Mouse (Mus musculus) embryonic fibroblast, embryonic 13.5 days (primary cell): ENCODE results near the gene Zcchc4. TPM values are rescaled to one million over a fixed set of nuclear protein-coding genes. Genes with fewer than 3 reads are reported as not detected.

ENCODE experiments used
- H3K27ac ChIP-seq: 2 replicates; pipeline ENCODE4 v1.5.1; 2012; ENCODE audit warnings: low read length, control low read depth, inconsistent platforms; ENCODE audit not compliant: insufficient read depth
- H3K4me1 ChIP-seq: 2 replicates; pipeline ENCODE4 v1.6.1; 2011; ENCODE audit warnings: low read length; ENCODE audit not compliant: control insufficient read depth, insufficient read depth
- H3K4me3 ChIP-seq: 2 replicates; pipeline ENCODE4 v1.5.1; 2011; ENCODE audit warnings: mild to moderate bottlenecking, control low read depth, low read length; ENCODE audit not compliant: insufficient read depth
- CTCF ChIP-seq: IDR thresholded peaks from 2 replicates; pipeline ENCODE4 v1.5.1; 2011; ENCODE audit warnings: mild to moderate bottlenecking, control low read depth, low read length, moderate library complexity, borderline replicate concordance; ENCODE audit not compliant: insufficient read depth
- POLR2A ChIP-seq: IDR thresholded peaks from 2 replicates; pipeline ENCODE4 v1.6.1; 2011; ENCODE audit warnings: low read depth, mild to moderate bottlenecking, control low read depth, low read length, moderate library complexity
- polyA plus RNA-seq: library from polyadenylated mRNA; stranded (reverse); fragments of >200 nt; gene quantifications from 2 replicates; pipeline ENCODE4 v1.2.4, GENCODE M21; 2011; ENCODE audit warnings: low read depth; ENCODE audit not compliant: missing spikeins, insufficient read length

Gene Zcchc4
- polyA plus RNA-seq, 1 experiment: 18.3 TPM

- H3K27ac ChIP-seq: no peak overlapping the region
- TF ChIP-seq POLR2A (no peak), CTCF (no peak)
Measured at GRCm38 (mm10) chr5:52793230-52793629, 18.0 kb downstream of the Zcchc4 start.

GRCm38 (mm10) chr5:52794109-52794508 is 18.9 kb downstream of the Zcchc4 start:
- Histone ChIP-seq H3K4me1 (no peaks in the 10 kb centered on the region), H3K4me3 (no peak overlapping the region), H3K27ac (no peak overlapping the region)
- TF ChIP-seq CTCF (no peak), POLR2A (no peak)

More at GRCm38 (mm10) chr5:52793230-52793629, 18.0 kb downstream of the Zcchc4 start:
- no peak overlapping the region for H3K4me3 ChIP-seq
- no peaks in the 10 kb centered on the region for H3K4me1 ChIP-seq

- no peak overlapping the region for H3K4me3 ChIP-seq
- H3K4me1 ChIP-seq: no peaks in the 10 kb centered on the region
- no peak overlapping the region for H3K27ac ChIP-seq
- no peak for TF ChIP-seq CTCF
- TF ChIP-seq POLR2A: no peak
Measured at GRCm38 (mm10) chr5:52799274-52799985, 24.2 kb downstream of the Zcchc4 start.

- Histone ChIP-seq H3K4me3 (no peak overlapping the region), H3K27ac (no peak overlapping the region), H3K4me1 (no peaks in the 10 kb centered on the region)
- no peak for TF ChIP-seq POLR2A
- TF ChIP-seq CTCF: no peak
Measured at GRCm38 (mm10) chr5:52805801-52806200, 30.6 kb downstream of the Zcchc4 start.

GRCm38 (mm10) chr5:52806349-52806748 is 31.1 kb downstream of the Zcchc4 start:
- no peak overlapping the region for H3K4me3 ChIP-seq
- no peak for TF ChIP-seq CTCF
- no peak for TF ChIP-seq POLR2A
- H3K27ac ChIP-seq: no peak overlapping the region
- no peaks in the 10 kb centered on the region for H3K4me1 ChIP-seq

GRCm38 (mm10) chr5:52807030-52807429 is 31.8 kb downstream of the Zcchc4 start:
- Histone ChIP-seq H3K27ac (no peak overlapping the region), H3K4me3 (no peak overlapping the region), H3K4me1 (no peaks in the 10 kb centered on the region)
- no peak for TF ChIP-seq POLR2A
- no peak for TF ChIP-seq CTCF

- TF ChIP-seq CTCF (no peak), POLR2A (no peak)
- H3K4me1 ChIP-seq: no peaks in the 10 kb centered on the region
- no peak overlapping the region for H3K27ac ChIP-seq
- no peak overlapping the region for H3K4me3 ChIP-seq
Measured at GRCm38 (mm10) chr5:52810446-52810845, 35.2 kb downstream of the Zcchc4 start.

- Histone ChIP-seq H3K27ac (no peak overlapping the region), H3K4me3 (no peak overlapping the region)
Measured at GRCm38 (mm10) chr5:52811056-52811455, 35.8 kb downstream of the Zcchc4 start.

GRCm38 (mm10) chr5:52812456-52812855 is 37.2 kb downstream of the Zcchc4 start:
- H3K4me3 ChIP-seq: no peak overlapping the region
- TF ChIP-seq CTCF (no peak), POLR2A (no peak)
- H3K27ac ChIP-seq: no peak overlapping the region
- H3K4me1 ChIP-seq: no peaks in the 10 kb centered on the region

More at GRCm38 (mm10) chr5:52811056-52811455, 35.8 kb downstream of the Zcchc4 start:
- no peaks in the 10 kb centered on the region for H3K4me1 ChIP-seq
- TF ChIP-seq CTCF (no peak), POLR2A (no peak)

- Histone ChIP-seq H3K27ac (no peak overlapping the region), H3K4me3 (no peak overlapping the region), H3K4me1 (no peaks in the 10 kb centered on the region)
- no peak for TF ChIP-seq POLR2A
- TF ChIP-seq CTCF: no peak
Measured at GRCm38 (mm10) chr5:52813312-52813711, 38.1 kb downstream of the Zcchc4 start.

GRCm38 (mm10) chr5:52818676-52819075 is 43.5 kb downstream of the Zcchc4 start:
- TF ChIP-seq CTCF (no peak), POLR2A (no peak)
- Histone ChIP-seq H3K27ac (no peak overlapping the region), H3K4me3 (no peak overlapping the region), H3K4me1 (no peaks in the 10 kb centered on the region)
